Mouse (Mus musculus): ENCODE measurements around the gene Decr2. TPM values are rescaled to one million over a fixed set of nuclear protein-coding genes. Genes with fewer than 3 reads are reported as not detected.

The Decr2 gene
- polyA plus RNA-seq, 1 experiment from 2014 or later: 16.5 TPM

GRCm38 (mm10) chr17:26054133-26054845 is 35.8 kb downstream of the Decr2 start:
- no peaks in the 10 kb centered on the region; the same call in none of the 2 replicates for H3K36me3 ChIP-seq (ENCODE audit: control insufficient read depth, insufficient read depth, low read length)
- ATAC-seq (ENCODE audit: insufficient read depth, low FRiP score, low TSS enrichment) (no peak), DNase-seq (ENCODE audit: low spot score) (no peak)
- no peaks in the 10 kb centered on the region for H3K27me3 ChIP-seq (ENCODE audit: control insufficient read depth, insufficient read depth, low read length)
- no peaks in the 10 kb centered on the region for H3K9me3 ChIP-seq (ENCODE audit: control insufficient read depth, low read length)
- no peak overlapping the region for H3K4me2 ChIP-seq (ENCODE audit: low read depth)
- H3K4me3 ChIP-seq (ENCODE audit: low read depth, low read length): no peak overlapping the region
- H3K4me1 ChIP-seq (ENCODE audit: control insufficient read depth, insufficient read depth, low read length): no peaks in the 10 kb centered on the region
- WGBS: 65% methylated on average over 17 of the region's 17 CpGs
- H3K9ac ChIP-seq (ENCODE audit: low read length): no peak overlapping the region
- no peak overlapping the region for H3K27ac ChIP-seq (ENCODE audit: low read depth, low read length)

- H3K27ac ChIP-seq (ENCODE audit: low read depth, low read length): no peak overlapping the region
- H3K27me3 ChIP-seq (ENCODE audit: control insufficient read depth, insufficient read depth, low read length): no peaks in the 10 kb centered on the region
- H3K36me3 ChIP-seq (ENCODE audit: control insufficient read depth, insufficient read depth, low read length): no peaks in the 10 kb centered on the region; the same call in 1 of the 2 replicates
- no peak overlapping the region for H3K4me2 ChIP-seq (ENCODE audit: low read depth)
- DNase-seq (ENCODE audit: low spot score): no peak
- H3K4me1 ChIP-seq (ENCODE audit: control insufficient read depth, insufficient read depth, low read length): no peaks in the 10 kb centered on the region
- 89% methylated on average over 4 of the region's 4 CpGs for WGBS
- no peaks in the 10 kb centered on the region for H3K9me3 ChIP-seq (ENCODE audit: control insufficient read depth, low read length)
- H3K4me3 ChIP-seq (ENCODE audit: low read depth, low read length): no peak overlapping the region
- no peak overlapping the region for H3K9ac ChIP-seq (ENCODE audit: low read length)
- no peak for ATAC-seq (ENCODE audit: insufficient read depth, low FRiP score, low TSS enrichment)
These were observed 37.4 kb downstream of the Decr2 start for GRCm38 (mm10) chr17:26052706-26053105.

GRCm38 (mm10) chr17:26052074-26052473 is 38.1 kb downstream of the Decr2 start:
- WGBS: 94% methylated on average over 4 of the region's 4 CpGs

GRCm38 (mm10) chr17:26048118-26048517 is 42.0 kb downstream of the Decr2 start:
- Histone ChIP-seq H3K27ac (ENCODE audit: low read depth, low read length) (no peak overlapping the region), H3K4me1 (ENCODE audit: control insufficient read depth, insufficient read depth, low read length) (peaks cover 4% of the 10 kb centered on the region; the same call in 1 of the 2 replicates), H3K27me3 (ENCODE audit: control insufficient read depth, insufficient read depth, low read length) (no peaks in the 10 kb centered on the region), H3K4me2 (ENCODE audit: low read depth) (no peak overlapping the region), H3K9me3 (ENCODE audit: control insufficient read depth, low read length) (no peaks in the 10 kb centered on the region), H3K36me3 (ENCODE audit: control insufficient read depth, insufficient read depth, low read length) (no peaks in the 10 kb centered on the region), H3K4me3 (ENCODE audit: low read depth, low read length) (no peak overlapping the region), H3K9ac (ENCODE audit: low read length) (no peak overlapping the region)
- ATAC-seq (ENCODE audit: insufficient read depth, low FRiP score, low TSS enrichment): no peak
- no peak for DNase-seq (ENCODE audit: low spot score)
- WGBS: 91% methylated on average over 8 of the region's 8 CpGs

More at GRCm38 (mm10) chr17:26052074-26052473, 38.1 kb downstream of the Decr2 start:
- Histone ChIP-seq H3K27me3 (ENCODE audit: control insufficient read depth, insufficient read depth, low read length) (no peaks in the 10 kb centered on the region), H3K4me1 (ENCODE audit: control insufficient read depth, insufficient read depth, low read length) (no peaks in the 10 kb centered on the region), H3K27ac (ENCODE audit: low read depth, low read length) (no peak overlapping the region), H3K36me3 (ENCODE audit: control insufficient read depth, insufficient read depth, low read length) (no peaks in the 10 kb centered on the region), H3K9ac (ENCODE audit: low read length) (no peak overlapping the region), H3K4me3 (ENCODE audit: low read depth, low read length) (no peak overlapping the region), H3K4me2 (ENCODE audit: low read depth) (no peak overlapping the region), H3K9me3 (ENCODE audit: control insufficient read depth, low read length) (no peaks in the 10 kb centered on the region)
- DNase-seq (ENCODE audit: low spot score) (no peak), ATAC-seq (ENCODE audit: insufficient read depth, low FRiP score, low TSS enrichment) (no peak)

- DNase-seq (ENCODE audit: low spot score): no peak
- WGBS: 57% methylated on average over 10 of the region's 10 CpGs
These were observed 43.7 kb downstream of the Decr2 start for GRCm38 (mm10) chr17:26046253-26046997.

GRCm38 (mm10) chr17:26045285-26045684 is 44.9 kb downstream of the Decr2 start:
- no peak overlapping the region for H3K4me3 ChIP-seq (ENCODE audit: low read depth, low read length)
- H3K9me3 ChIP-seq (ENCODE audit: control insufficient read depth, low read length): no peaks in the 10 kb centered on the region
- no peak for DNase-seq (ENCODE audit: low spot score)
- WGBS: 63% methylated on average over 4 of the region's 4 CpGs
- H3K36me3 ChIP-seq (ENCODE audit: control insufficient read depth, insufficient read depth, low read length): no peaks in the 10 kb centered on the region
- no peak overlapping the region for H3K9ac ChIP-seq (ENCODE audit: low read length)
- H3K4me2 ChIP-seq (ENCODE audit: low read depth): no peak overlapping the region
- H3K4me1 ChIP-seq (ENCODE audit: control insufficient read depth, insufficient read depth, low read length): peaks cover 4% of the 10 kb centered on the region; the same call in 1 of the 2 replicates
- no peak for ATAC-seq (ENCODE audit: insufficient read depth, low FRiP score, low TSS enrichment)
- H3K27me3 ChIP-seq (ENCODE audit: control insufficient read depth, insufficient read depth, low read length): no peaks in the 10 kb centered on the region
- H3K27ac ChIP-seq (ENCODE audit: low read depth, low read length): no peak overlapping the region

More at GRCm38 (mm10) chr17:26046253-26046997, 43.7 kb downstream of the Decr2 start:
- Histone ChIP-seq H3K9ac (ENCODE audit: low read length) (no peak overlapping the region), H3K4me3 (ENCODE audit: low read depth, low read length) (no peak overlapping the region), H3K4me1 (ENCODE audit: control insufficient read depth, insufficient read depth, low read length) (peaks cover 4% of the 10 kb centered on the region; the same call in 1 of the 2 replicates), H3K27ac (ENCODE audit: low read depth, low read length) (no peak overlapping the region), H3K27me3 (ENCODE audit: control insufficient read depth, insufficient read depth, low read length) (no peaks in the 10 kb centered on the region), H3K4me2 (ENCODE audit: low read depth) (no peak overlapping the region), H3K36me3 (ENCODE audit: control insufficient read depth, insufficient read depth, low read length) (no peaks in the 10 kb centered on the region), H3K9me3 (ENCODE audit: control insufficient read depth, low read length) (no peaks in the 10 kb centered on the region)
- no peak for ATAC-seq (ENCODE audit: insufficient read depth, low FRiP score, low TSS enrichment)

GRCm38 (mm10) chr17:26043249-26043636 is 46.9 kb downstream of the Decr2 start:
- Histone ChIP-seq H3K4me1 (ENCODE audit: control insufficient read depth, insufficient read depth, low read length) (peaks cover 4% of the 10 kb centered on the region; the same call in 1 of the 2 replicates), H3K4me3 (ENCODE audit: low read depth, low read length) (no peak overlapping the region), H3K27ac (ENCODE audit: low read depth, low read length) (no peak overlapping the region), H3K4me2 (ENCODE audit: low read depth) (no peak overlapping the region), H3K9me3 (ENCODE audit: control insufficient read depth, low read length) (no peaks in the 10 kb centered on the region), H3K36me3 (ENCODE audit: control insufficient read depth, insufficient read depth, low read length) (no peaks in the 10 kb centered on the region), H3K9ac (ENCODE audit: low read length) (peak overlapping the region; percentile 10; the same call in 1 of the 2 replicates), H3K27me3 (ENCODE audit: control insufficient read depth, insufficient read depth, low read length) (no peaks in the 10 kb centered on the region)
- 73% methylated on average over 5 of the region's 5 CpGs for WGBS
- DNase-seq (ENCODE audit: low spot score) (no peak), ATAC-seq (ENCODE audit: insufficient read depth, low FRiP score, low TSS enrichment) (no peak)

GRCm38 (mm10) chr17:26042599-26043248 is 47.4 kb downstream of the Decr2 start:
- no peak for ATAC-seq (ENCODE audit: insufficient read depth, low FRiP score, low TSS enrichment)

More at GRCm38 (mm10) chr17:26042599-26043248, 47.4 kb downstream of the Decr2 start:
- DNase-seq (ENCODE audit: low spot score): no peak
- WGBS: 88% methylated on average over 13 of the region's 13 CpGs
- Histone ChIP-seq H3K27me3 (ENCODE audit: control insufficient read depth, insufficient read depth, low read length) (no peaks in the 10 kb centered on the region), H3K36me3 (ENCODE audit: control insufficient read depth, insufficient read depth, low read length) (no peaks in the 10 kb centered on the region), H3K9ac (ENCODE audit: low read length) (no peak overlapping the region), H3K9me3 (ENCODE audit: control insufficient read depth, low read length) (no peaks in the 10 kb centered on the region), H3K27ac (ENCODE audit: low read depth, low read length) (no peak overlapping the region), H3K4me3 (ENCODE audit: low read depth, low read length) (no peak overlapping the region), H3K4me2 (ENCODE audit: low read depth) (no peak overlapping the region), H3K4me1 (ENCODE audit: control insufficient read depth, insufficient read depth, low read length) (peaks cover 4% of the 10 kb centered on the region; the same call in 1 of the 2 replicates)

All from neural tube, embryonic 11.5 days (tissue).